ENCODE assay signal across 25 mouse cellular contexts in the genomic region with DNA sequence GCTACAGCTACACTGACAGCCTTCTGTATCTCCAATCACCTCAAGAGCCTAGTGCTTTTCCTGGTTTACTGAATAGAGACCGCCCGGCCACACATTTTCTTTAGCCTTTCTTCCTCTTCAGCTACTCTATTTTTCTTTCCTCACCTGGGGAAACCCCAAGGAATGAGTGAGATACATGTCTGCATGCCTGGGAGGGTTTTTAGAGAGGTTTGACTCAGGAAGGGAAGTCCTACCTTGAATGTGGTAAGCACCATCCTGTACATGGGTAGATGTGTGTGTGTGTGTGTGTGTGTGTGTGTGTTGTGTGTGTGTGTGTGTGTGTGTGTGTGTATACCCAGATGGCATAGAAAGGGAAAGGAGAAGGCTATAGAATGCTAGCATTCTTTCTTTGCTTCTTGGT. TPM values are rescaled to one million over a fixed set of nuclear protein-coding genes. Genes with fewer than 3 reads are reported as not detected.
DNase-seq lines count a peak whose midpoint lies in the region; ATAC-seq and TF ChIP-seq lines count a peak whose summit lies in the region.
"Had no signal": no experiment of that assay in that cellular context is flagged by ENCODE, and none has a peak within 500 bp of the region (broad histone marks: within the 10 kb centered on the region; RNA-seq: fewer than 3 reads in every experiment).

No protein-coding gene starts in this region.

- H3K4me2 ChIP-seq in CH12.LX (ENCODE audit: insufficient read depth, low read depth, poor library complexity, severe bottlenecking) = no peak overlapping the region
- no peak overlapping the region for H3K4me2 ChIP-seq in midbrain, embryonic 16.5 days (ENCODE audit: low read length)

- no peak for ATAC-seq in midbrain, embryonic 16.5 days
- ATAC-seq: activated CD4-positive, CD25-positive, alpha-beta regulatory T cell, adult 4 months; CD4-positive, CD25-positive, alpha-beta regulatory T cell, adult 4 months had no signal

- H3K9ac ChIP-seq in CH12.LX (ENCODE audit: insufficient read depth, low read depth) = no peak overlapping the region; the same call in 1 of the 2 replicates
- no peak overlapping the region for H3K9ac ChIP-seq in midbrain, embryonic 16.5 days (ENCODE audit: low read depth, low read length)

- no peak for TF ChIP-seq CTCF in CH12.LX (conservative IDR thresholded peaks at IDR 0.05 in 1 of 2, IDR thresholded peaks at IDR 0.05 in 1 of 2; ENCODE audit: low read depth in 2 of 2, low read length in 2 of 2)

- dilution Hi-C loops in CH12.LX (cut with MboI; ENCODE audit: extremely low pct_ligation_motif_present, extremely low pct_unique_long_range_greater_than_20kb, low sequenced_read_pairs) = no loop called here

- in situ Hi-C loops in CH12.LX (cut with MboI; ENCODE audit: low pct_ligation_motif_present, low pct_unique_long_range_greater_than_20kb, low sequenced_read_pairs) = no loop called here

- TF ChIP-seq EP300 in CH12.LX (IDR thresholded peaks at IDR 0.05; ENCODE audit: low read length) = peak; percentile 57; the same call in 1 of the 2 replicates

- no peak overlapping the region for H3K4me3 ChIP-seq in heart, embryonic 10.5 days
- H3K4me3 ChIP-seq in CH12.LX (replicated peaks in 1 of 3; ENCODE audit: low read depth in 2 of 3, low read length in 2 of 3, poor library complexity in 1 of 3) = no peak overlapping the region
- no peak overlapping the region for H3K4me3 ChIP-seq in midbrain, embryonic 16.5 days (ENCODE audit: low read depth, low read length)

- TF ChIP-seq POLR2A in CH12.LX (IDR thresholded peaks at IDR 0.05; ENCODE audit: low read depth, low read length) = no peak

- no peaks in the 10 kb centered on the region for H3K79me2 ChIP-seq in CH12.LX (replicated peaks; ENCODE audit: control insufficient read depth, extremely low read depth, insufficient read depth, poor library complexity, severe bottlenecking)

- no peak overlapping the region for H3K27ac ChIP-seq in heart, embryonic 10.5 days
- H3K27ac ChIP-seq in CH12.LX (ENCODE audit: insufficient read depth, low read depth) = 0 out of 2 replicates have a peak overlapping the region, but pooled peaks have one; percentile 31
- no peak overlapping the region for H3K27ac ChIP-seq in midbrain, embryonic 16.5 days (ENCODE audit: low read length)

- TF ChIP-seq RAD21 in CH12.LX (IDR thresholded peaks at IDR 0.05; ENCODE audit: low read depth, low read length) = no peak

- H3K4me1 ChIP-seq in heart, embryonic 10.5 days = no peaks in the 10 kb centered on the region
- peaks cover 13 to 37% of the 10 kb centered on the region in 2 experiments for H3K4me1 ChIP-seq in CH12.LX (ENCODE audit: control insufficient read depth in 1 of 2, insufficient read depth in 2 of 2)
- H3K4me1 ChIP-seq in midbrain, embryonic 16.5 days (ENCODE audit: control insufficient read depth, insufficient read depth, low read length) = no peaks in the 10 kb centered on the region

- H3K9me3 ChIP-seq in heart, embryonic 10.5 days = no peaks in the 10 kb centered on the region
- H3K9me3 ChIP-seq in CH12.LX (replicated peaks; ENCODE audit: low read length) = no peaks in the 10 kb centered on the region
- H3K9me3 ChIP-seq in midbrain, embryonic 16.5 days (replicated peaks; ENCODE audit: control insufficient read depth, low read length, poor library complexity, severe bottlenecking) = no peaks in the 10 kb centered on the region
- H3K9me3 ChIP-seq: G1E had no signal

- H3K27me3 ChIP-seq in heart, embryonic 10.5 days (ENCODE audit: insufficient read depth, poor library complexity, severe bottlenecking) = no peaks in the 10 kb centered on the region
- H3K27me3 ChIP-seq in CH12.LX (replicated peaks) = no peaks in the 10 kb centered on the region
- no peaks in the 10 kb centered on the region for H3K27me3 ChIP-seq in midbrain, embryonic 16.5 days (ENCODE audit: control insufficient read depth, insufficient read depth, low read depth, low read length)
- H3K27me3 ChIP-seq: Patski had no signal

- DNase-seq in heart, adult 11 months = peak; percentile 48
- no peak for DNase-seq in heart, embryonic 10.5 days (ENCODE audit: low spot score)
- DNase-seq in CH12.LX (ENCODE audit: extremely low read depth) = peak; percentile 76
- DNase-seq in induced T-regulatory cell, adult 2 months (ENCODE audit: low read depth) = peak; percentile 2
- DNase-seq in cerebellum, postnatal 36 days = no peak
- DNase-seq: adrenal gland, adult 2 months; adrenal gland, adult 8-10 months; adrenal gland, postnatal 10 days; adrenal gland, postnatal 14 days; adrenal gland, postnatal 25 days; adrenal gland, postnatal 36 days; B cell, adult 2 months; cerebellum, adult 11 months; cerebellum, adult 11-12 months; cerebellum, adult 18-20 months; cerebellum, adult 2 months had no signal

- 88% methylated on average over 2 of the region's 2 CpGs for WGBS in heart, embryonic 10.5 days
- WGBS in midbrain, embryonic 16.5 days = 98% methylated on average over 2 of the region's 2 CpGs

- H3K36me3 ChIP-seq in heart, embryonic 10.5 days = peaks cover 6% of the 10 kb centered on the region; the same call in 1 of the 2 replicates
- H3K36me3 ChIP-seq in CH12.LX (replicated peaks in 1 of 2; ENCODE audit: control insufficient read depth in 1 of 2, insufficient read depth in 1 of 2, low read length in 1 of 2) = no peaks in the 10 kb centered on the region
- no peaks in the 10 kb centered on the region for H3K36me3 ChIP-seq in midbrain, embryonic 16.5 days (ENCODE audit: control insufficient read depth, insufficient read depth, low read length)
- H3K36me3 ChIP-seq: G1E had no signal

TF ChIP-seq in CH12.LX, 34 proteins besides CTCF, POLR2A, EP300 and RAD21:
- no peak for TF ChIP-seq PAX5 (IDR thresholded peaks at IDR 0.05; ENCODE audit: low read length)
- no peak for TF ChIP-seq NRF1 (IDR thresholded peaks at IDR 0.05; ENCODE audit: low read depth, low read length)
- TF ChIP-seq MAFK (IDR thresholded peaks at IDR 0.05; ENCODE audit: insufficient replicate concordance, low read length) = no peak
- peak; percentile 27; the same call in 1 of the 2 replicates for TF ChIP-seq TCF12 (IDR thresholded peaks at IDR 0.05; ENCODE audit: low read depth, low read length)
- no peak for TF ChIP-seq ZNF384 (IDR thresholded peaks at IDR 0.05; ENCODE audit: low read depth, low read length)
- TF ChIP-seq ETS1 (conservative IDR thresholded peaks at IDR 0.05; ENCODE audit: low read depth, low read length) = peak; percentile 43; the same call in 1 of the 2 replicates
- TF ChIP-seq GABPA (IDR thresholded peaks at IDR 0.05; ENCODE audit: insufficient replicate concordance, low read depth, low read length) = no peak
- no peak for TF ChIP-seq ZC3H11A (IDR thresholded peaks at IDR 0.05; ENCODE audit: low read depth, low read length)
- peak; percentile 67; the same call in 1 of the 2 replicates for TF ChIP-seq IRF4 (IDR thresholded peaks at IDR 0.05; ENCODE audit: low read depth, low read length)
- no peak for TF ChIP-seq TBP (conservative IDR thresholded peaks at IDR 0.05; ENCODE audit: low read depth, low read length)
- peak; percentile 64 for TF ChIP-seq BHLHE40 (IDR thresholded peaks at IDR 0.05; ENCODE audit: low read depth, low read length)
- TF ChIP-seq MEF2A (IDR thresholded peaks at IDR 0.05; ENCODE audit: borderline replicate concordance, low read depth, low read length) = peak; percentile 50; the same call in 1 of the 2 replicates
TF ChIP-seq in CH12.LX: peak in this region for 5.

RNA-seq across cellular contexts. Expression of gene Ghsr, which starts 40.1 kb away (rescaled TPM):
- polyA plus RNA-seq in heart, embryonic 10.5 days (2016; fragmentation: Nextera tagmentation; extraction: Ambion mirVana) = not detected in 2 replicates
- total RNA-seq in CH12.LX (2012; rRNA removed) (not detected in 2 replicates), CH12.LX (2014; rRNA removed) (not detected in 2 replicates)
- polyA plus RNA-seq in CH12.LX (2012; ENCODE audit: insufficient read length, low read depth) = not detected in 2 replicates
- 0.37 and 0.59 TPM in 2 replicates for polyA plus RNA-seq in midbrain, embryonic 16.5 days (2015; fragmentation: Nextera tagmentation; extraction: Ambion mirVana)
- total RNA-seq: adrenal gland, adult 18-20 months; adrenal gland, adult 2 months; adrenal gland, postnatal 10 days; adrenal gland, postnatal 14 days; adrenal gland, postnatal 25 days; adrenal gland, postnatal 36 days; adrenal gland, postnatal 4 days; MEL had no signal
- polyA plus RNA-seq: activated CD4-positive, CD25-positive, alpha-beta regulatory T cell, adult 4 months; adrenal gland, adult 2 months; C2C12; CD4-positive, CD25-positive, alpha-beta regulatory T cell, adult 4 months; G1E; Patski had no signal

Comparison
In these comparisons a context has a peak if more than half of its experiments do, and no peak if none do; other contexts are left out.
1. DNase-seq: peak in heart, adult 11 months (single experiment), CH12.LX (single experiment) and induced T-regulatory cell, adult 2 months (single experiment); none in heart, embryonic 10.5 days (single experiment) and cerebellum, postnatal 36 days (0 of 2).